8 mouse cellular contexts compared by ENCODE assay signal in genomic region chr8:111726102-111726900, GRCm38 (mm10). TPM values are rescaled to one million over a fixed set of nuclear protein-coding genes. Genes with fewer than 3 reads are reported as not detected.
DNase-seq lines count a peak whose midpoint lies in the region; ATAC-seq and TF ChIP-seq lines count a peak whose summit lies in the region.

No protein-coding gene starts in this region.

- DNase-seq in forebrain, embryonic 10.5 days (ENCODE audit: extremely low spot score, low spot score), result no peak
- no peak for DNase-seq in forebrain, embryonic 11.5 days (ENCODE audit: low spot score)
- DNase-seq in cerebellum, postnatal 25 days, result peak; percentile 68 to 77
- peak; percentile 88 for DNase-seq in left cerebral cortex, postnatal 4 days
- no peak for DNase-seq in spleen, adult 18-20 months

- no peak for ATAC-seq in forebrain, embryonic 11.5 days (replicated peaks; ENCODE audit: low FRiP score)
- ATAC-seq in granulocyte monocyte progenitor cell, adult 5-6 weeks (replicated peaks; ENCODE audit: poor library complexity, severe bottlenecking), result peak; percentile 81
- peak; percentile 67 for ATAC-seq in intestine, postnatal 0 days
- ATAC-seq in midbrain, embryonic 16.5 days, result peak; percentile 78

- WGBS in forebrain, embryonic 10.5 days, result 78% methylated on average over 7 of the region's 7 CpGs
- 78% methylated on average over 7 of the region's 7 CpGs for WGBS in forebrain, embryonic 11.5 days
- 30% methylated on average over 7 of the region's 7 CpGs for WGBS in intestine, postnatal 0 days
- WGBS in midbrain, embryonic 16.5 days, result 77% methylated on average over 7 of the region's 7 CpGs

- no peak overlapping the region for H3K4me3 ChIP-seq in forebrain, embryonic 10.5 days
- H3K4me3 ChIP-seq in forebrain, embryonic 11.5 days (ENCODE audit: low read depth, low read length), result no peak overlapping the region
- no peak overlapping the region for H3K4me3 ChIP-seq in intestine, postnatal 0 days (ENCODE audit: low read depth, low read length)
- H3K4me3 ChIP-seq in midbrain, embryonic 16.5 days (ENCODE audit: low read depth, low read length), result no peak overlapping the region

- peaks cover 5% of the 10 kb centered on the region for H3K36me3 ChIP-seq in forebrain, embryonic 10.5 days (replicated peaks)
- no peaks in the 10 kb centered on the region for H3K36me3 ChIP-seq in forebrain, embryonic 11.5 days (ENCODE audit: control insufficient read depth, insufficient read depth, low read length)
- H3K36me3 ChIP-seq in intestine, postnatal 0 days (ENCODE audit: control insufficient read depth, insufficient read depth), result peaks cover 2% of the 10 kb centered on the region; the same call in 1 of the 2 replicates
- no peaks in the 10 kb centered on the region for H3K36me3 ChIP-seq in midbrain, embryonic 16.5 days (ENCODE audit: control insufficient read depth, insufficient read depth, low read length)

- peak overlapping the region; percentile 65 for H3K27ac ChIP-seq in forebrain, embryonic 10.5 days
- no peak overlapping the region for H3K27ac ChIP-seq in forebrain, embryonic 11.5 days (ENCODE audit: low read depth, low read length)
- H3K27ac ChIP-seq in intestine, postnatal 0 days (ENCODE audit: low read depth, low read length), result peak overlapping the region; percentile 77
- no peak overlapping the region for H3K27ac ChIP-seq in midbrain, embryonic 16.5 days (ENCODE audit: low read length)

- no peak for TF ChIP-seq CTCF in intestine, postnatal 0 days (IDR thresholded peaks at IDR 0.05; ENCODE audit: low read depth)

- no peaks in the 10 kb centered on the region for H3K9me3 ChIP-seq in forebrain, embryonic 10.5 days
- H3K9me3 ChIP-seq in forebrain, embryonic 11.5 days (ENCODE audit: control insufficient read depth, low read length), result no peaks in the 10 kb centered on the region
- no peaks in the 10 kb centered on the region for H3K9me3 ChIP-seq in intestine, postnatal 0 days (ENCODE audit: control insufficient read depth)
- no peaks in the 10 kb centered on the region for H3K9me3 ChIP-seq in midbrain, embryonic 16.5 days (replicated peaks; ENCODE audit: control insufficient read depth, low read length, poor library complexity, severe bottlenecking)

- H3K9ac ChIP-seq in forebrain, embryonic 11.5 days (ENCODE audit: low read length), result no peak overlapping the region
- 0 out of 2 replicates have a peak overlapping the region, but pooled peaks have one; percentile 1 for H3K9ac ChIP-seq in intestine, postnatal 0 days (ENCODE audit: low read depth, low read length)
- H3K9ac ChIP-seq in midbrain, embryonic 16.5 days (ENCODE audit: low read depth, low read length), result no peak overlapping the region

- no peaks in the 10 kb centered on the region for H3K27me3 ChIP-seq in forebrain, embryonic 10.5 days (ENCODE audit: poor library complexity, severe bottlenecking)
- no peaks in the 10 kb centered on the region for H3K27me3 ChIP-seq in forebrain, embryonic 11.5 days (ENCODE audit: control insufficient read depth, insufficient read depth, low read length)
- H3K27me3 ChIP-seq in intestine, postnatal 0 days (replicated peaks; ENCODE audit: control insufficient read depth, insufficient read depth, low read length), result no peaks in the 10 kb centered on the region
- H3K27me3 ChIP-seq in midbrain, embryonic 16.5 days (ENCODE audit: control insufficient read depth, insufficient read depth, low read depth, low read length), result no peaks in the 10 kb centered on the region

- intact Hi-C loops in left cerebral cortex, postnatal 4 days (cut with DNase I), result no loop called here

- H3K4me2 ChIP-seq in forebrain, embryonic 11.5 days (ENCODE audit: low read depth, low read length, severe bottlenecking), result no peak overlapping the region
- H3K4me2 ChIP-seq in intestine, postnatal 0 days (replicated peaks; ENCODE audit: low read depth), result peak overlapping the region; percentile 21
- no peak overlapping the region for H3K4me2 ChIP-seq in midbrain, embryonic 16.5 days (ENCODE audit: low read length)

- H3K4me1 ChIP-seq in forebrain, embryonic 10.5 days, result peaks cover 50% of the 10 kb centered on the region
- peaks cover 12% of the 10 kb centered on the region; the same call in 1 of the 2 replicates for H3K4me1 ChIP-seq in forebrain, embryonic 11.5 days (replicated peaks; ENCODE audit: control insufficient read depth, insufficient read depth, low read length)
- H3K4me1 ChIP-seq in intestine, postnatal 0 days (replicated peaks; ENCODE audit: control insufficient read depth, insufficient read depth, low read length), result peaks cover 32% of the 10 kb centered on the region
- H3K4me1 ChIP-seq in midbrain, embryonic 16.5 days (ENCODE audit: control insufficient read depth, insufficient read depth, low read length), result peaks cover 19% of the 10 kb centered on the region

RNA-seq across cellular contexts. Expression of gene Bcar1, which starts 17.3 kb away (rescaled TPM):
- 46.6 and 49.9 TPM in 2 replicates for polyA plus RNA-seq in forebrain, embryonic 10.5 days (2016; fragmentation: Nextera tagmentation; extraction: Ambion mirVana)
- polyA plus RNA-seq in forebrain, embryonic 11.5 days (2014; fragmentation: Nextera tagmentation; extraction: Ambion mirVana), result 60.1 and 60.8 TPM in 2 replicates
- not detected in 2 replicates for total RNA-seq in granulocyte monocyte progenitor cell, adult 5-6 weeks (2014; fragmentation: Nextera tagmentation)
- not detected in 2 replicates for total RNA-seq in granulocyte monocyte progenitor cell, adult 5-6 weeks (2017)
- polyA plus RNA-seq in intestine, postnatal 0 days (2015; fragmentation: Nextera tagmentation; extraction: Ambion mirVana), result 38.8 and 41.1 TPM in 2 replicates
- 10 to 100 TPM; 58.2 to 59.7 TPM for total RNA-seq in left cerebral cortex, postnatal 4 days (2021)
- polyA plus RNA-seq in midbrain, embryonic 16.5 days (2015; fragmentation: Nextera tagmentation; extraction: Ambion mirVana), result 41.5 and 43.3 TPM in 2 replicates

RNA-seq across cellular contexts. Expression of gene Ctrb1, which starts 35.5 kb away (rescaled TPM):
- not detected in 2 replicates for polyA plus RNA-seq in forebrain, embryonic 10.5 days (2016; fragmentation: Nextera tagmentation; extraction: Ambion mirVana)
- polyA plus RNA-seq in forebrain, embryonic 11.5 days (2014; fragmentation: Nextera tagmentation; extraction: Ambion mirVana), result not detected in 2 replicates
- not detected in 2 replicates for total RNA-seq in granulocyte monocyte progenitor cell, adult 5-6 weeks (2014; fragmentation: Nextera tagmentation)
- total RNA-seq in granulocyte monocyte progenitor cell, adult 5-6 weeks (2017), result not detected in 2 replicates
- 75.8 and 118 TPM in 2 replicates for polyA plus RNA-seq in intestine, postnatal 0 days (2015; fragmentation: Nextera tagmentation; extraction: Ambion mirVana)
- not detected for total RNA-seq in left cerebral cortex, postnatal 4 days (2021)
- polyA plus RNA-seq in midbrain, embryonic 16.5 days (2015; fragmentation: Nextera tagmentation; extraction: Ambion mirVana), result not detected in 2 replicates

Comparison
In these comparisons a context has a peak if more than half of its experiments do, and no peak if none do; other contexts are left out.
1. H3K27ac ChIP-seq: peak in forebrain, embryonic 10.5 days (single experiment) and intestine, postnatal 0 days (single experiment); none in forebrain, embryonic 11.5 days (single experiment) and midbrain, embryonic 16.5 days (single experiment).
2. DNase-seq: peak in cerebellum, postnatal 25 days (2 of 2) and left cerebral cortex, postnatal 4 days (single experiment); none in forebrain, embryonic 10.5 days (single experiment), forebrain, embryonic 11.5 days (single experiment) and spleen, adult 18-20 months (0 of 2).
3. RNA of gene Ctrb1, which starts 35.5 kb away (polyA plus RNA-seq): 75.8 to 118 TPM in intestine, postnatal 0 days; not detected in midbrain, embryonic 16.5 days, not detected in forebrain, embryonic 10.5 days and not detected in forebrain, embryonic 11.5 days; every median in the first group is over 10 times any median in the second.